Mouse (Mus musculus) limb, embryonic 14.5 days (tissue): ENCODE measurements around the gene Itgb6. TPM values are rescaled to one million over a fixed set of nuclear protein-coding genes. Genes with fewer than 3 reads are reported as not detected.

Experiments used
- ATAC-seq: fragments of 200-750 bp; cut with Nextera tagmentation; 2 replicates; pipeline ENCODE4 v1.8.0; 2017; ENCODE audit warnings: low read depth, moderate number of reproducible peaks, moderate TSS enrichment; ENCODE audit not compliant: low FRiP score
- DNase-seq: peaks from one replicate; pipeline ENCODE4 v3.0.0-alpha.2; 2015; ENCODE audit warnings: low spot score
- H3K27ac ChIP-seq: fragments of 300-500 bp; sonication (generic); replicated peaks from 2 replicates; pipeline ENCODE4 v1.5.1; 2014; ENCODE audit warnings: low read depth, mild to moderate bottlenecking, low read length, moderate library complexity, mixed read lengths
- H3K27me3 ChIP-seq: fragments of 300-500 bp; sonication (generic); 2 replicates; pipeline ENCODE4 v1.6.1; 2014; ENCODE audit warnings: low read length, mixed read lengths; ENCODE audit not compliant: control insufficient read depth, insufficient read depth
- H3K36me3 ChIP-seq: fragments of 300-500 bp; sonication (generic); 2 replicates; pipeline ENCODE4 v1.6.1; 2014; ENCODE audit warnings: mild to moderate bottlenecking, low read length, moderate library complexity, mixed read lengths; ENCODE audit not compliant: control insufficient read depth, insufficient read depth
- H3K4me1 ChIP-seq: fragments of 300-500 bp; sonication (generic); 2 replicates; pipeline ENCODE4 v1.6.1; 2014; ENCODE audit warnings: antibody characterized with exemption, low read length, mixed read lengths; ENCODE audit not compliant: control insufficient read depth, insufficient read depth
- H3K4me2 ChIP-seq: fragments of 300-500 bp; sonication (generic); replicated peaks from 2 replicates; pipeline ENCODE4 v1.6.1; 2014; ENCODE audit warnings: low read depth, mild to moderate bottlenecking, low read length, moderate library complexity; ENCODE audit not compliant: severe bottlenecking
- H3K4me3 ChIP-seq: fragments of 300-500 bp; sonication (generic); replicated peaks from 2 replicates; pipeline ENCODE4 v1.5.1; 2014; ENCODE audit warnings: low read length
- H3K9ac ChIP-seq: fragments of 300-500 bp; sonication (generic); 2 replicates; pipeline ENCODE4 v1.6.1; 2014; ENCODE audit warnings: mild to moderate bottlenecking, low read depth, low read length, moderate library complexity; ENCODE audit not compliant: severe bottlenecking
- H3K9me3 ChIP-seq: fragments of 300-500 bp; sonication (generic); 2 replicates; pipeline ENCODE4 v1.6.1; 2016; ENCODE audit warnings: low read length; ENCODE audit not compliant: control insufficient read depth
- POLR2A ChIP-seq: fragments of 200-500 bp; IDR thresholded peaks from 2 replicates; pipeline ENCODE4 v1.8.0; 2012; ENCODE audit warnings: inconsistent platforms, mild to moderate bottlenecking, moderate library complexity, borderline replicate concordance; ENCODE audit not compliant: insufficient read depth, insufficient read length; ENCODE audit errors: extremely low read depth
- WGBS: fragments of 180-500 bp; shearing (Covaris S2); extraction: QIAGEN DNeasy Blood & Tissue Kit; methylation state at CpG from one replicate; pipeline ENCODE4 v1.1.7; 2014; 5-methylcytosine and 5-hydroxymethylcytosine counted together
- polyA plus RNA-seq, 2 experiments: library from polyadenylated mRNA; depleted of rRNA in 1 of 2; stranded (reverse) in 1 of 2; unstranded in 1 of 2; fragments of >200 nt; fragmentation: Nextera tagmentation in 1 of 2; extraction: Ambion mirVana in 1 of 2; gene quantifications; 2 replicates each; pipeline versions ENCODE4 v1.2.1 to v1.2.3; 2012 to 2014

The Itgb6 gene
- polyA plus RNA-seq, 2 experiments: 2.6 to 3.3 TPM

DNA sequence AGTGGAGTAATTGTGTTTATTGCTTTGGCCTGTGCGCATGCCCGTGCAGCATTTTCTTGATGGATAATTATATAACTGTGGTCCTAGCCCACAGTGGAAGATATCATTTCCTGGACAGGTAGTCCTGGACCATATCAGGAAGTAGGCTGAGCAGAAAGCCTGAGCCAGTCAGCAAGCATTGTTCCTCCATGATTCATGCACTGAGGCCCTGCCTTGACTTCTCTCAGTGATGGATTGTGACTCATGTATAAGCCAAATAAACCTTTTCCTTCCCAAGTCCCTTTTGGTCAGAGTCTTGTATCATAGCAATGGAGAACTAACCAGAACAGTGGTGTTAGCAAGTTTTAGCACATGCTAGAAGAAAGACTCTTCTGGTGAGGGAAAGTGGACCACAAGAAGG is 172.6 kb downstream of the Itgb6 start:
- Histone ChIP-seq H3K4me3 (no peak overlapping the region), H3K36me3 (no peaks in the 10 kb centered on the region), H3K27me3 (no peaks in the 10 kb centered on the region), H3K27ac (no peak overlapping the region), H3K4me2 (no peak overlapping the region), H3K4me1 (peaks cover 8% of the 10 kb centered on the region), H3K9me3 (no peaks in the 10 kb centered on the region), H3K9ac (no peak overlapping the region)
- ATAC-seq (no peak), DNase-seq (no peak)
- no peak for TF ChIP-seq POLR2A
- 88% methylated on average over 2 of the region's 2 CpGs for WGBS

Other genes starting within 250 kb of the Itgb6 start
- 1.0 and 1.1 TPM in 2 replicates for gene Pla2r1, start 169.3 kb downstream of the Itgb6 start, polyA plus RNA-seq (2012; rRNA removed)
- gene Pla2r1, start 169.3 kb downstream of the Itgb6 start, polyA plus RNA-seq (2014; fragmentation: Nextera tagmentation; extraction: Ambion mirVana): 1.0 and 1.4 TPM in 2 replicates
- 84.9 and 119 TPM in 2 replicates for gene Rbms1, start 240.5 kb upstream of the Itgb6 start, polyA plus RNA-seq (2012; rRNA removed)
- 118 and 131 TPM in 2 replicates for gene Rbms1, start 240.5 kb upstream of the Itgb6 start, polyA plus RNA-seq (2014; fragmentation: Nextera tagmentation; extraction: Ambion mirVana)